Mouse (Mus musculus): Measurements from ENCODE around the gene Hhat. TPM values are rescaled to one million over a fixed set of nuclear protein-coding genes. Genes with fewer than 3 reads are reported as not detected.

Gene Hhat
- 3.8 TPM for polyA plus RNA-seq (2017; shearing (Covaris generic))

GRCm38 (mm10) chr1:192770495-192771331 lies at the start of gene Hhat:
TSS of gene Hhat (minus strand) at chr1:192771223.

Other genes starting within 250 kb of the Hhat start
- gene Sertad4, start 84.5 kb upstream of the Hhat start, polyA plus RNA-seq (2017; shearing (Covaris generic)) = 0.32 TPM

All from effector memory CD4-positive, alpha-beta T cell, adult 7 months (primary cell).